Mouse (Mus musculus): ENCODE measurements around the gene Actn1. TPM values are rescaled to one million over a fixed set of nuclear protein-coding genes. Genes with fewer than 3 reads are reported as not detected.

The Actn1 gene
- polyA plus RNA-seq, 1 experiment from 2014 or later = 35.2 TPM

DNA sequence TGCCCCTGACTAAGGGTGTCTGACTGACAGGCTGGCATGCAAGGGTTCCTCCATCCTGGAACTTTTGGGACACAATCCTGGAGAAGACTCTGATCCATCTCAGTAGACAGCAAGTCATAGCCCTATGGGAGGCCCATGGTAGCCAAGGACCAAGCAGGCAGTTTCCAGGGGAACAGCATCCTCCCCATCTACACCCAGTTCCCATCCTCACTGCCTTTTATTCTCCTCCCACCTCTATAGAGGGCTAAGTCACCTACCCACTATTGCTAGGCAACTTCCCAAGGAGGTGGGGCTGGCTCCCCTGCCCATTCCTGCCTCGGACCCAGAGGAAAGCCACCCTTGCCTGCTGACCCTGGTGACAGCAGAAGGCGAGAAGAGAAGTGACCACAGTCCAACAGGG lies 8.2 kb downstream of the Actn1 start:
- Histone ChIP-seq H3K4me1 (peaks cover 79% of the 10 kb centered on the region), H3K4me3 (no peak overlapping the region), H3K9me3 (no peaks in the 10 kb centered on the region), H3K27ac (no peak overlapping the region), H3K4me2 (replicated peaks) (peak overlapping the region; percentile 19; the same call in 1 of the 2 replicates), H3K9ac (no peak overlapping the region), H3K36me3 (0 out of 2 replicates have a peak, but pooled peaks cover 9% of the 10 kb centered on the region), H3K27me3 (no peaks in the 10 kb centered on the region)
- no peak for ATAC-seq (ENCODE audit: low FRiP score, low read depth)
- 54% methylated on average over 2 of the region's 2 CpGs for WGBS

DNA sequence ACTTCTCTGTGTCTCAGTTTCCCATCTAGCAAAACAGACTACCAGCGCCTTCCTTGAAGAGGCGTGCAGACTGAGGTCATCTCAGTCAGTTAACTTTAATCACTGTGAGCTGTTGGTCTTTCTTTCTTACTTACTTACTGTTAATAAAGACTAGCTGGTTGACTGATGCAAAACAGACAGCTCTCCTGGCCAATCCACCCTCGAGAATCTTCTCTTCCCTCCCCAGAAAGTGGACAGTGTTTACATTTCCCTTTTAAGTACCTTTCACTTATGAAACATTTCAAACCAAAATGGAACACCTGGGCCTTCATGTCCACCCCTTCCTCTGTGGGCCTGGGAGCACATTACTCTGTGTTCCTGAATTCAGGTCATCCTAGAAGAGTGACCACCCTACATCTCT lies 8.6 kb downstream of the Actn1 start:
- peak overlapping the region; percentile 19 for H3K4me2 ChIP-seq (replicated peaks)
- no peaks in the 10 kb centered on the region for H3K27me3 ChIP-seq
- ATAC-seq (ENCODE audit: low FRiP score, low read depth) = no peak
- no peak overlapping the region for H3K4me3 ChIP-seq
- WGBS = 32% methylated on average over 3 of the region's 3 CpGs
- no peak overlapping the region for H3K9ac ChIP-seq
- peaks cover 79% of the 10 kb centered on the region for H3K4me1 ChIP-seq
- H3K27ac ChIP-seq = peak overlapping the region; percentile 67; the same call in 1 of the 2 replicates
- 0 out of 2 replicates have a peak, but pooled peaks cover 5% of the 10 kb centered on the region for H3K36me3 ChIP-seq
- no peaks in the 10 kb centered on the region for H3K9me3 ChIP-seq

DNA sequence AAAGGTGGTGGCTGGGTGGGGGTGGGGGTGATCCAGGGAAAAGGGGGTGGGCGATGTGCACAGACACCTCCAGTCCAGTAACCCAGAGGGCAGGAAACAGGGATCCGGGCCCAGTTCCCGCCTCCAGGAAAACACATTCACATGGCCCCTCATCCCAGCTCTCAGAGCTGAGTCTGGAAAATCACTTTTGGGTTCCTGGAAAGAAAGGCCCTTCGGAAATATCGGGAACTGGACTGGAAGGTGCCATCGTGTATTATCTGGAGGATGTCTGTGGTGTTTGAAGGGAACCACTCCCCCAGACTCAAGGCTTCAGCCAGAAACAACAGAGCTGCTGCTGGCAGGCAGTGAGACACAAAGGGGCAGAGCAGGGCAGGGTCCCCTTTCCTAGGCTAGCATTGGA lies 10.6 kb downstream of the Actn1 start:
- Histone ChIP-seq H3K4me1 (peaks cover 91% of the 10 kb centered on the region), H3K9ac (0 out of 2 replicates have a peak overlapping the region, but pooled peaks have one; percentile 26), H3K4me3 (no peak overlapping the region), H3K9me3 (no peaks in the 10 kb centered on the region), H3K4me2 (replicated peaks) (no peak overlapping the region), H3K36me3 (no peaks in the 10 kb centered on the region), H3K27ac (peak overlapping the region; percentile 67), H3K27me3 (no peaks in the 10 kb centered on the region)
- ATAC-seq (ENCODE audit: low FRiP score, low read depth) = no peak; the same call in 1 of the 2 replicates
- 49% methylated on average over 6 of the region's 6 CpGs for WGBS

DNA sequence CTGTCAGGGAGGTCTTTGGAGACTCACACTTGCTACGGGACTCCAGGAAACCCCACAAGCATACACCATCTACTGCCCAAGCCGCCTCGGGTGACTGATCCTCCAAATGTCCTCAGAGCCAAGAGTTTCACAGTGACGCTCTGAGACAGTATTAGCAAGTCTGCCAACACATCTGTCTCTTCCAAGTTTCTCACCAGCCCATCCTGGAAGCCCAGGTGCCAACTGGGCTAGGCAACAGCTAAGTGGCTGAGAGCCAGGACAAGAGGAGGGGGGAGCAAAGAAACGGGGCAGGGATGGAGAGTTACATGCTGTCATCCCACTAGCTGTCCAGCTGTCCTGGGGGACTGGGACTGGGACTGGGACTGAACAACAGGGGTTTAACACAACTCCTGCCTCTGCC lies 13.1 kb downstream of the Actn1 start:
- no peak for ATAC-seq (ENCODE audit: low FRiP score, low read depth)
- no peaks in the 10 kb centered on the region for H3K9me3 ChIP-seq
- no peaks in the 10 kb centered on the region for H3K27me3 ChIP-seq
- H3K36me3 ChIP-seq = peaks cover 9% of the 10 kb centered on the region; the same call in 1 of the 2 replicates
- no peak overlapping the region for H3K9ac ChIP-seq
- no peak overlapping the region for H3K4me2 ChIP-seq (replicated peaks)
- H3K4me3 ChIP-seq = no peak overlapping the region
- H3K4me1 ChIP-seq = peaks cover 93% of the 10 kb centered on the region
- WGBS = 73% methylated on average over 5 of the region's 5 CpGs
- no peak overlapping the region for H3K27ac ChIP-seq

DNA sequence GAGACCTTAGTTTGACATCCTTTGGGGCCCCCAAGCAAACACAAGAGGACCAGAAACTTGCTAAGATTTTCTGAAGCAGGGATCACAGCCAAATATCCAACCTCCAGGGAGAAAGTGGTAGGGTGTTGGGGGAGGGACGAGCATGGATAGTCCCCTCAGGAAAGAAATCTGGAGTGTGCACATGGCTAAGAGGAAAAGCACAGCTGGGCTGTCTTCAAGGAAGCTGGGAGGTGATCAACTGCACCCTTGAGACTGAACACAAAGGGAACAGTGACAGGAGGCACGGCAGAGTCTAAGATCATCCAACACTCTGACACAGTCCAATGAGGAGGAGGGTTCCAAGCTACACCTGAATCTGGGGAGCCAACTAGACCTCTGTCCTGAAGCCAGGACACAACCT lies 13.7 kb downstream of the Actn1 start:
- Histone ChIP-seq H3K27me3 (no peaks in the 10 kb centered on the region), H3K9ac (no peak overlapping the region), H3K4me3 (no peak overlapping the region), H3K27ac (no peak overlapping the region), H3K9me3 (no peaks in the 10 kb centered on the region), H3K4me1 (peaks cover 90% of the 10 kb centered on the region), H3K36me3 (peaks cover 9% of the 10 kb centered on the region; the same call in 1 of the 2 replicates), H3K4me2 (replicated peaks) (no peak overlapping the region)
- no peak for ATAC-seq (ENCODE audit: low FRiP score, low read depth)
- 48% methylated on average over 2 of the region's 2 CpGs for WGBS

DNA sequence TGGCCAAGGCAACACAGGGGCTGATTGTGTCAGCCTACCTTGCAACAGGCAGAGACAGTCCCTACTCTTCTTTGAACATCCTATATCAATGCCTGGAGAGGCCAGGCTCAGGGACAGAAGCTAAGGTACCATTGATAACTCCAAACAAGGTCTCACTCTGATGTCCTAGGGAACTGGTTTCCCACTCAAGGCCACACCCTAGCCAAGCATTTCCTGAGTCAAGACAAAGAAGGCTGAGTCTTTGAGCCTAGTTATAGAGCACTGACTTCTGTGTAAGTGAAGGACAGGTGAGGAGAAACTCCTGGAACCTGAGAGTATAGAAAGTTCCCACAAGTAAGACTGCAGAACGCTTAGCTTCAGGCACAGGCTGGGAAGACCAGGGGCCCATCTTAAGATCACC lies 15.4 kb downstream of the Actn1 start:
- WGBS = 92% methylated on average over 1 of the region's 1 CpGs
- H3K27ac ChIP-seq = peak overlapping the region; percentile 28; the same call in 1 of the 2 replicates

DNA sequence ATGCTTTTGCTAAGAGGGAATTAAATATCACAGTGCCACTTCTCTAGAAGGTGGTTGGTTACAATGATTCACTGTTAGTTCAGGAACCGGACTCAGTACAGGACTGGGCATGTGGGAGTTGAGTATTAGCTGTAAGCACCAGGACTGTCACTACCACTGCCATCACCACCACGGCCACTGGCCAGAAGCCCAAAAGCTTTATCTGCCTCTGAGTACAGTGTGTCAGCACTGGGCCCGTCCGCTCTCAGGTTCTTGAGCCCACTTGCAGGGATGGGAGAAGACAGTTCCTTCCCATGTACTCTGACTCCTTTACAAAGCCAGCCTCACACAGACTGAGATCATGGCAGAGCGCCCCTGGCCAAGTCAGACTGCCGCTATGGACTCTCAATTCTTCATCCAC lies 16.0 kb downstream of the Actn1 start:
- Histone ChIP-seq H3K4me1 (peaks cover 77% of the 10 kb centered on the region), H3K9ac (no peak overlapping the region), H3K27ac (peak overlapping the region; percentile 28; the same call in 1 of the 2 replicates), H3K9me3 (no peaks in the 10 kb centered on the region), H3K4me3 (no peak overlapping the region), H3K27me3 (no peaks in the 10 kb centered on the region), H3K36me3 (peaks cover 13% of the 10 kb centered on the region), H3K4me2 (replicated peaks) (no peak overlapping the region)
- ATAC-seq (ENCODE audit: low FRiP score, low read depth) = no peak
- WGBS = 92% methylated on average over 6 of the region's 6 CpGs

More for the DNA sequence above, 15.4 kb downstream of the Actn1 start:
- peaks cover 77% of the 10 kb centered on the region for H3K4me1 ChIP-seq
- no peaks in the 10 kb centered on the region for H3K27me3 ChIP-seq
- peaks cover 13% of the 10 kb centered on the region for H3K36me3 ChIP-seq
- no peak overlapping the region for H3K9ac ChIP-seq
- H3K4me3 ChIP-seq = no peak overlapping the region
- ATAC-seq (ENCODE audit: low FRiP score, low read depth) = no peak
- H3K4me2 ChIP-seq (replicated peaks) = no peak overlapping the region
- no peaks in the 10 kb centered on the region for H3K9me3 ChIP-seq

DNA sequence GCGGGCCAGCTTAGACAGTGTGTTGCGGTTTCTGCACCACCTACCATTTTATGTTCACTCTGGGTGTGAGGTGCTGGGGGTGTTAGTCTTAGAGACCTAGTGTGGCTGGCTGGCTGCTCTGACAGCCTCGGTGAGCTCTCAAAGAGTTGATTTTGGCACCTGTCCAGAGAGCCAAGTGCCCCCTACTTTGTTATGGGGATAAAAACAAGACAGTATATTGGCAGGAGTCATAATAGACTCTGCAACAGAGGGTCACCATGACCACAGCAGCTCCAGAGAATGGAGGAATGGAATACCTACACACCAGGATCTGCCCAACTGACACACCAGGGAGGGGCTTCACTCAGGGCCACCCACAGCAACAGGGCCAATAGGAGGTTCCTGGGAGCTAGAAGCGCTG lies 16.8 kb downstream of the Actn1 start:
- no peaks in the 10 kb centered on the region for H3K27me3 ChIP-seq
- H3K27ac ChIP-seq = 0 out of 2 replicates have a peak overlapping the region, but pooled peaks have one; percentile 39
- no peak for ATAC-seq (ENCODE audit: low FRiP score, low read depth)
- no peaks in the 10 kb centered on the region for H3K9me3 ChIP-seq
- peaks cover 77% of the 10 kb centered on the region for H3K4me1 ChIP-seq
- peaks cover 13% of the 10 kb centered on the region for H3K36me3 ChIP-seq
- H3K4me3 ChIP-seq = no peak overlapping the region
- 0 out of 2 replicates have a peak overlapping the region, but pooled peaks have one; percentile 11 for H3K4me2 ChIP-seq (replicated peaks)
- no peak overlapping the region for H3K9ac ChIP-seq
- WGBS = 66% methylated on average over 4 of the region's 4 CpGs

DNA sequence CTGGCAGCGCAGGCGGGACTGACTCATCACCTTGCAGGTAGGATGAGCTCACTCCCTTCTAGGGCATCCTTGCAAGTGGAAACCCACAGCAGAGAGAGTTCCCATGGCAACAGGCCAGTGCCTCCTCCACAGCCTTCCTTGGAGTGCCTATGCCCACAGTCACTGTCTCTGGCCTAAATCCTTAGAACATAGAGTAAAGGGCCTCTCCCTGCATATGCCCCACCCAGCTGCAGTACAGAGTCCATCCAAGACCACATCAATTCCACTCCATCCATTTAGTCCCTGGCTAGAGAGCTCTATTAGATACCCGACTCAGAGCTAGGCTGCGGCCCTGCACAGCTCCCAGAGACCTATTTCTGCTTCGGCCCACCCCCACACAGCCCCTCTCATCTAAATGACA lies 20.7 kb downstream of the Actn1 start:
- Histone ChIP-seq H3K9ac (no peak overlapping the region; the same call in 1 of the 2 replicates), H3K9me3 (peaks cover 2% of the 10 kb centered on the region; the same call in 1 of the 2 replicates), H3K27ac (peak overlapping the region; percentile 15; the same call in 1 of the 2 replicates), H3K4me3 (no peak overlapping the region), H3K4me2 (replicated peaks) (no peak overlapping the region), H3K4me1 (peaks cover 44% of the 10 kb centered on the region), H3K27me3 (no peaks in the 10 kb centered on the region), H3K36me3 (peaks cover 25% of the 10 kb centered on the region)
- no peak for ATAC-seq (ENCODE audit: low FRiP score, low read depth)
- 79% methylated on average over 5 of the region's 5 CpGs for WGBS

DNA sequence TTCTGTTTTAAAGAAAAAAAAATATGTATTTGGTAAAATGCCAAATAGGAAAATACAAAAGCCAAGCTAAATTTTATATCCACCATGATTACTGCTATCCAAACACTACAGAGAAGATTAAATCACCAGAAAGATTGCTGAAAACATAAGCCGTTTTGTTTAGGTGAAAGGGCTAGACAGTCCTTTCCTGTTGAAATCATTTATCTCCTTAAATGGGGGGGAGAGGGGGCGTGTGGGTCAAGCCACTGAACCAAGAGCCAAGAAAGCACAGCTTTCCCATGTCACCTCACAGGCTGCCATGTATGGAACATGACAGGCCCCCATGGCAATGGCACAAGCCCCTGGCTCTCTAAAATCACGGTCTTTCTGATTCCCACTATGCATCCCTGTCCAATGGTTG lies 21.6 kb downstream of the Actn1 start:
- Histone ChIP-seq H3K4me2 (replicated peaks) (no peak overlapping the region), H3K9ac (no peak overlapping the region), H3K36me3 (peaks cover 26% of the 10 kb centered on the region), H3K27ac (peak overlapping the region; percentile 44; the same call in 1 of the 2 replicates), H3K27me3 (no peaks in the 10 kb centered on the region), H3K4me1 (peaks cover 34% of the 10 kb centered on the region), H3K4me3 (no peak overlapping the region), H3K9me3 (peaks cover 11% of the 10 kb centered on the region; the same call in 1 of the 2 replicates)
- 68% methylated on average over 3 of the region's 3 CpGs for WGBS
- no peak for ATAC-seq (ENCODE audit: low FRiP score, low read depth)

DNA sequence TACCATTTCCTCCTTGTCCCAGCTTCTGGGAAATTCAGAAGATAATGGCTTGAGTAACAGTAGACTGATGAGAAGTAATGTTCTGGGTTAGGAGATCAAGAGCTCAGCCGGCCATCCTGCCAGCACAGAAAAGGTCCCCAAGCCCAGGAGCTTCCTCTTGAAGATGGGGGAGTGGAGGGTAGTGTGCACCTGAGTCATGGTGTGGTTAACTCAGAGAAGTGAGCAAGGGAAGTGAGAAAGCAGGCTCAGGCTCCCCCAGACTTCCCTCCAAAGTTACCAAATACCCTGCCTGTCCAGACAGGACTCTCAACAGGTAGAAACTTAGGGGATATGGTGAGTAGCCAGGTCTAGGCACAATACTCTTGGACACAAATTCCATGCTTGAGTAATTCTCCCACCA lies 24.9 kb downstream of the Actn1 start:
- peaks cover 42% of the 10 kb centered on the region for H3K4me1 ChIP-seq
- H3K36me3 ChIP-seq = peaks cover 22% of the 10 kb centered on the region
- H3K4me2 ChIP-seq (replicated peaks) = no peak overlapping the region
- H3K27ac ChIP-seq = no peak overlapping the region
- WGBS = 97% methylated on average over 1 of the region's 1 CpGs
- peaks cover 11% of the 10 kb centered on the region; the same call in 1 of the 2 replicates for H3K9me3 ChIP-seq
- H3K4me3 ChIP-seq = no peak overlapping the region
- no peak overlapping the region for H3K9ac ChIP-seq
- H3K27me3 ChIP-seq = no peaks in the 10 kb centered on the region
- ATAC-seq (ENCODE audit: low FRiP score, low read depth) = no peak

DNA sequence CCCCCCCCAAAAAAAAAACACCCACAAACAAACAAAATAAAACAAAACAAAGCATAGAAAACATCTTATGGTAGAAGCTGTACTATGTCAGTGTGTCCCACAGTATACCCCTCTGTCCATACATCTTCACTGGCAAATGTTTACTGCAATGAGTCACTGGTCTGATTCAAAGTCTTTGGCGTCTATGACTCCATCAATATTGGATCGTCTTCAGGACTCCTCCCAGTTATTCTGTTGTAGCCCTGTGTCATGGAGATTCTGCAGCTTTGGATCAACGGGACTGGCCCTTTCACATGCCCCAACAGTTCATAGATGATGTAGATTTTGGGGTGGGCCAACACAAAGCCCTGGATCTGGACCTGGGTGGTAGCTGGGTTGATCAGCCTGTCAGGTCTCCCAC lies 25.9 kb downstream of the Actn1 start:
- WGBS = 92% methylated on average over 3 of the region's 3 CpGs
- no peak for ATAC-seq (ENCODE audit: low FRiP score, low read depth)

DNA sequence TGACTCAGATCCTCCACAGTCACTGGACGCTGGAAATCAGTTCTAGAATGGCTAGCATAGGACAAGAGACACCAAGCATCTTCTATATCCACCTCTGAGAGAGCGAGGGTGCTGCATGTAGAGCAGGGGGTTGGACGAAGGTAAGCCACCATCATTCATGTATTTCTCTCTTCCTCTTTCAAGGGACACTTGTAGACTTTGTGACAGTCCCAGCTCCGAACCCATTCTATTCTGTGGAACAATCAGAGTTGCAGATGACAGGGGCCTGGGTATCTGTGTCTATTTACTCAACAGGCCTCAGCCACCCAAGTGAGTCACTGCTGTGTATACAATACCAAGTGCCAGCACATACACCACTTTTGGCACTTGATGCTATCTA lies 27.3 kb downstream of the Actn1 start:
- Histone ChIP-seq H3K4me1 (peaks cover 50% of the 10 kb centered on the region), H3K4me3 (no peak overlapping the region), H3K9me3 (peaks cover 11% of the 10 kb centered on the region; the same call in 1 of the 2 replicates), H3K4me2 (replicated peaks) (no peak overlapping the region), H3K9ac (no peak overlapping the region), H3K27me3 (no peaks in the 10 kb centered on the region), H3K27ac (no peak overlapping the region; the same call in 1 of the 2 replicates), H3K36me3 (peaks cover 22% of the 10 kb centered on the region)
- ATAC-seq (ENCODE audit: low FRiP score, low read depth) = no peak
- 94% methylated on average over 4 of the region's 4 CpGs for WGBS

More for the DNA sequence above, 25.9 kb downstream of the Actn1 start:
- Histone ChIP-seq H3K9ac (no peak overlapping the region), H3K4me1 (peaks cover 44% of the 10 kb centered on the region), H3K9me3 (peaks cover 11% of the 10 kb centered on the region; the same call in 1 of the 2 replicates), H3K4me3 (no peak overlapping the region), H3K4me2 (replicated peaks) (no peak overlapping the region), H3K27ac (no peak overlapping the region), H3K36me3 (peaks cover 22% of the 10 kb centered on the region), H3K27me3 (no peaks in the 10 kb centered on the region)

Measured in limb, embryonic 13.5 days (tissue).